Mouse (Mus musculus): Measurements from ENCODE around the gene Flcn.
"Not testable (repeated sequence)": the region's sequence is repeated elsewhere in the genome, so short reads cannot be mapped to it uniquely, and the experiment has no call there.

Gene Flcn

DNA sequence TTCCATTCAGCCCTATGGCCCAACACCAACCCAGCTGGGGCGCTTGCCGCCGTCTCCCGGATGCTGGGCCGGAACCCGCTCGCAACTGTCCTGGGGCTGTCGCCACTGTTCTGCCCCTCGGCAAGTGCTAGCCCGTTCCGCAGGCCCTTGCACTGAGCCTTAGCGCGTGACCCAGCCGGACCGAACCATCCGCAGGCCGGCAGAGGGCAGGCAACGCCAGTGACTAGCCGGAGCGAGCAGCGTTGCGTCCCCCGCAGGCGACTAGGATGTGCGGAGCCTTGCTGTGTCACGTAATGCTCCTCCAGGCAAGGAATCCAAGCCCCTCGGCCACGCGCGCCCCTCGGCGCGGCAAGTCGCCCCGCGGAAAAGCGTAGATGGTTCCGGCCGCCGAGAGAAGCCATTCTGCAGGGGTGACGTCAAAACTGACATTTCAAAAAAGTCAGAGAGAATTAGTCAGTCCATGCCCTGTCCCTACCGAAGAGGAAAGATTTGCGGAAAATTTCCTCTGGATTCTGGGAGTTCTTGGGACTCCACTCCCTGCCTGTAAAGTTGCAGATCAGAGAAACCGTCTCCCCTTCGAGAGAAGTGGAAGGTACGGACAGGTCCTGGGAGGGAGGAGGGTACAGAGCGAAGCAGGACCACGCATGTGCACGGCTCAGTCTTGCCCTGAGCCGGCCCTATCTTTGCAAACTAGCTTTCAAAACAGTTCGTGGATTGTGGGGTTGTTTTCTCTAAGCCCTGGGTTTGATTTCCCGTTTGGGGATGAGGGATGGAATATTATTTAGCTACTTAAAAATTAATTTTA lies at the start of gene Flcn:
Flcn (minus strand) TSS at position 347 of the 805 bp plus-strand sequence.
- peak; percentile 80 for DNase-seq (ENCODE audit: low read depth, low spot score)

GRCm38 (mm10) chr11:59852865-59853264 lies 43.0 kb upstream of the Flcn start:
- DNase-seq (ENCODE audit: low read depth, low spot score), result no peak

DNA sequence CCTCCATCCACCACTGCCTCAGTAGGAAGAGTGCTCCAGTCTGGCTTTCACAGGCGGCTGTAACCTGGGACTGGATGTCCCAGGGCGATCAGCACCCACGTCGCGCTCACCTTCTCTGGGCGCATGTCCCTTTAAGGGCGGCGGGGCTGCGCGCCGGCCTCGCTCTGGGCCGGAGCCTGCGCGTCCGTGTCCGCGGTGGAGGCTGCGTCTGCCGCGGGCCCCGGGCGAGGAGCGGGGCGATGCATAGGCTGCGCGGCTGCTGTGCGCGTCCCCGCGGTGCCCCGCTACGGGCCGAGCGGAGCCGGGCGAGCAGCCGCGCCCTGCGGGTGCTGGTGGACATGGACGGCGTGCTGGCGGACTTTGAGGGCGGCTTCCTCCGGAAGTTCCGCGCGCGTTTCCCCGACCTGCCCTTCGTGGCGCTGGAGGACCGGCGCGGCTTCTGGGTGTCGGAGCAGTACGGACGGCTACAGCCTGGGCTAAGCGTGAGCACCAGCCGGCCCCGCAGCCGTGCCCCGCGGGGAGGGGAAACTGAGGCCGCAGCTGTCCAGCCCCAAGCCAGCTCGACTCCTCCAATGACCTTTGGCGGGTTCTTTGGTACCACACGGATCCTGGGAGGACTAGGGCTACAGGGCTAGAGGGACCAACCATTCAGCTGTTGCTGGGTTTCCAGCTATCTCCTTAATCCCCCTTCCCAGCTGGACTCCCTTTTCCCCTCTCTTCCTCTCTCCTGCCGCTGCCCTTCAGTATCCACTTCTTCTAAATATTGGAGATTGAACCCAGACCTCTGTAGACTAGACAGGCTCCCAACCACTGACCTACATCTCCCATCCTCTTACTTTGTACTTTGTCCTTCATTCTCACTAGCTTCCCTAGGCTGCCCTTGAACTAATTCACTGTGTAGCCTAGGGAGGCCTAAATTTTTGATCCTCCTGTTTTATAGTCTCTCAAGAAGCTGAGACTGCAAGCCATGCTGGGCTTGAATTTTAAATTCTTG lies 38.4 kb upstream of the Flcn start:
- no peak for DNase-seq (ENCODE audit: low read depth, low spot score)

DNA sequence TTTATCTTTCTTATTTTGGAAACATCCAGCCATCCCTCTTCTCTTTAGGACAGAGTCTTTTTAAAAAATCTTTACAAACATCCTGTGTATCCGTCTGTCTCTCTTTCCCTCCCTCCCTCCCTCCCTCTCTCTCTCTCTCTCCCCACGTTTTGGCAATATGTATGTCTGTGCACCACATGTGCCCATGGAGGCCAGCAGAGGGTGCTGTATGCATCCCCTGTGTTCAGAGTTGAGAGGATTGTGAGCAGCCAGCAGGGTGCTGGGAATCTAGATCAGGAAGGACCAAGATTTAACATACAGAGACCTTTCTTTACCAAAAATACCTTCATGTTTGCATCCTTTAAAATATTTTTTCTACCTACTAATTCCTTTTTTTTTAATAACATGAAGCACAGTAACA lies 37.3 kb upstream of the Flcn start:
- DNase-seq (ENCODE audit: low read depth, low spot score), result peak; percentile 83

- no peak for DNase-seq (ENCODE audit: low read depth, low spot score)
These were observed 36.5 kb upstream of the Flcn start for GRCm38 (mm10) chr11:59846311-59846710.

- peak; percentile 97 for DNase-seq (ENCODE audit: low read depth, low spot score)
These were observed 29.8 kb upstream of the Flcn start, which contains the start of gene Cops3 for GRCm38 (mm10) chr11:59839459-59840126. TSS of gene Cops3 (minus strand) at chr11:59839838.

GRCm38 (mm10) chr11:59839008-59839458 lies 29.2 kb upstream of the Flcn start, which contains the start of gene Nt5m:
TSS of gene Nt5m (plus strand) at chr11:59839447.
- peak; percentile 82 for DNase-seq (ENCODE audit: low read depth, low spot score)

DNA sequence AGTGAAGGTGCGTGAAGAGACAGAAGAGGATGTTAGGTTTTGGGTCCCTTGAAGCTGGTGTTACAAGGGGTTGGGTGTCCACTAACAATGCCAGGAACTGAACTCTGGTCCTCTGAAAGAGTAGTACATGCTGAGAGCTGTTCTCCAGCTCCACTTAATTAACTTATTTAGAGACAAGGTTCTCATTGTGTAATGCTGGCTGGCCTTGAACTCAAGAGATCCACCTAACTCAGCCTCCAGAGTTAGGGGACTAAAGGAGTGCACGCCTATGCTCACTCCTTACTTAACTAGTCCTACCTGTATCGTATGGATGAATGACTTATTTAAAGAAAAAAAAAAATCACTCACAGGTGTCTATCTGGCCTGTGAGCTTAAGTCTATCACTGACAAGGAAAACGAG lies 28.6 kb upstream of the Flcn start:
- no peak for DNase-seq (ENCODE audit: low read depth, low spot score)

- not testable (repeated sequence) for DNase-seq (ENCODE audit: low read depth, low spot score)
These were observed 28.0 kb upstream of the Flcn start for GRCm38 (mm10) chr11:59837789-59838188.

GRCm38 (mm10) chr11:59821625-59822024 lies 11.8 kb upstream of the Flcn start:
- DNase-seq (ENCODE audit: low read depth, low spot score), result no peak

DNA sequence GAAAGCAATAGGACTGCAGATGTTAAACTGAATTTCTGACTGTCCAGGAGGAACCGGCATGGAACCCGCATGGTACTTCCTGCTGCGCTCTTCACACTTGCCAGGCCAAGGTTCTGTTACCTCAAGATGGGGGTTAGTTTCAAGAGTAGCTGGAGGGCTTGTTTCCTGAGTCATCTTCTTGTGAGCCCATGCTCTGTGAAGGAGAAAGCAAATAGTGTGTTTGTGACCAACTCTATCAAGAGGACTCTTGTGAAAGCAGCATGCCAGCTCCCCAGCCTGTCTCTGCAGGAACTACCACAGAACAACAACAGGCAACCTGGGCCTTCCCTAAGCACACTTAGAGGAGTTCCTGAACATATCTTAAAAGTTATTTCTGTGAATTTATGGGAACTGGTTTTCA lies 8.1 kb upstream of the Flcn start:
- DNase-seq (ENCODE audit: low read depth, low spot score), result no peak

DNA sequence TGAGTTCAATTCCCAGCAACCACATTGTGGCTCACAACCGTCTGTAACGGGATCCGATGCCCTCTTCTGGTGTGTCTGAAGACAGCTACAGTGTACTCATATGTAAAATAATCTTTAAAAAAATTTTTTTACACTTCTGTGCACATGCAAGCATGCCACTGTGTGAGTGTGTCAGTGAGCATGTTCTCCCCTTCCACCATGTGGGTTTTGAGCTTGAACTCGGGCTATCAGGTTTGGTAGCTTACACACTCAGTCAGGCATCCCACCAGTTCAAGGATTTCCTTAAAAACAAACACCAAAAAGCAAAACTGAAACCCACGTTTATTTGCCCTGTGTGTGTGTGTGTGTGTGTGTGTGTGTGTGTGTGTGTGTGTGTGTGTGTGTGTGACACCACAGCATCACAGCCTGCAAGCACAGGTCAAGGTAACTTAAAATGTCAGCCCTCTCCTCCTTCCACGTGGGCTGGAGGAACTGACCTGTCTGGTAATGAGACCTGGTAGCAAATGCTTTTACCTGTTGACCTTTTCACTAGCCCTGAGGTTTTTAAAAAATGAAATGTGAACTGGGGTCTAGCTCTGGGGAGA lies 5.8 kb upstream of the Flcn start:
- DNase-seq (ENCODE audit: low read depth, low spot score), result no peak

DNA sequence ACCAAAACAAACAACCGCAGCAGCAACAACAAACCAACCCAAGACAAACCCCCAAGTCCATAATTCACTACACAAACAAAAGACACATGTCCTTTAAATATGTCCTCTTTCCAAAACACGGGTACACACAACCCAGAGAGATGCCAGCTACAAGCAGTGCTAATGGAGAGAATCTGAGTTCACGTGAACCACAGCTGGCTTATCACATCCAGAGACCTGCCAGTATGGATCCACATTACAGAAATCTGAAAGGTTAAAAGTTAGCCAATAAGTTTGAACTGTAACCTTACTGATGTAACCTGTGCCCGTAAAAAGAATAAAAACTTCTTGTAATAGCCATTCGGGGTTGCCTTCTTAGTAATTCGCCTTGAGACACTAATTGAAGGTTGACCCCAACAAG lies 5.1 kb upstream of the Flcn start:
- no peak for DNase-seq (ENCODE audit: low read depth, low spot score)

- peak; percentile 53 for DNase-seq (ENCODE audit: low read depth, low spot score)
These were observed 4.5 kb upstream of the Flcn start for GRCm38 (mm10) chr11:59814311-59814710.

DNA sequence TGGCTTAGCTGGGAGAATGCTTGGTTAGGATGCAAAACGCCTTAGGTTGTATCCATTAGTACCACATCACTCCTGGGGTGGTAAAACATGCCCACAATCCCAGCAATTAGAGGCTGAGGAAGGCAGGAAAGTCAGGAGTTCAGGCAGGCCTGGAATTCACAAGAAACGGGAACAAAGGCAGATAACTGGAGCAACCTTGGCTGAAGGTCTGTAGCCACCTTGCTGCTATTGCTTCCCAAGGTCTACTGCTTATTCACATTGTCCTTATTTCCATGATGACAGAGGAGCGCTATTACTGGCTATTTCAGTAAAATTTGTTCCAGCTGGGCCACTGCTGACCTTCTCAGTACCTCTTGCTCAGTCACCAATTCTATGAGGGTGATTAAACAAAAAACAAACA lies 3.5 kb upstream of the Flcn start:
- DNase-seq (ENCODE audit: low read depth, low spot score), result no peak

DNA sequence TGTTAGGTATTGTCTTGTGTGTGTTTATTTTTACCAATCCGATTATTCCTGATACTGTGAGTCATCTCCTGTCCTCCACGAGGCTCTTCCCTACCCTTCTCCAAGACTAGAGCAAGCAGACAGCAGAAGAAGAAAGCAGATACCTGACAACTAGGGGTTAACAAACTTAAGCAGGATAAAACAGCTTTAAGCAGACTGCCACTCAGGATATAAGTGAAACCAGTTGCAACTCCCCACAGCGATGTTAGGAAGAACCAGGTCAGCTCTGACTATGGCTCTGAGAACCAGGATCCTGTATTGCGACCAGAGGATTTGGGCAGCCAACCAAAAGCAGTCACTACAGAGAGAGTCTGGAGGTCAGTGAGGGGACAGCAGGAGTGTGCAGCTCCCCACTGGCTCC lies 1.4 kb upstream of the Flcn start:
- no peak for DNase-seq (ENCODE audit: low read depth, low spot score)

GRCm38 (mm10) chr11:59810480-59811158 lies 803 bp upstream of the Flcn start:
- no peak for DNase-seq (ENCODE audit: low read depth, low spot score)

- DNase-seq (ENCODE audit: low read depth, low spot score), result no peak
These were observed 646 bp downstream of the Flcn start for GRCm38 (mm10) chr11:59809071-59809669.

DNA sequence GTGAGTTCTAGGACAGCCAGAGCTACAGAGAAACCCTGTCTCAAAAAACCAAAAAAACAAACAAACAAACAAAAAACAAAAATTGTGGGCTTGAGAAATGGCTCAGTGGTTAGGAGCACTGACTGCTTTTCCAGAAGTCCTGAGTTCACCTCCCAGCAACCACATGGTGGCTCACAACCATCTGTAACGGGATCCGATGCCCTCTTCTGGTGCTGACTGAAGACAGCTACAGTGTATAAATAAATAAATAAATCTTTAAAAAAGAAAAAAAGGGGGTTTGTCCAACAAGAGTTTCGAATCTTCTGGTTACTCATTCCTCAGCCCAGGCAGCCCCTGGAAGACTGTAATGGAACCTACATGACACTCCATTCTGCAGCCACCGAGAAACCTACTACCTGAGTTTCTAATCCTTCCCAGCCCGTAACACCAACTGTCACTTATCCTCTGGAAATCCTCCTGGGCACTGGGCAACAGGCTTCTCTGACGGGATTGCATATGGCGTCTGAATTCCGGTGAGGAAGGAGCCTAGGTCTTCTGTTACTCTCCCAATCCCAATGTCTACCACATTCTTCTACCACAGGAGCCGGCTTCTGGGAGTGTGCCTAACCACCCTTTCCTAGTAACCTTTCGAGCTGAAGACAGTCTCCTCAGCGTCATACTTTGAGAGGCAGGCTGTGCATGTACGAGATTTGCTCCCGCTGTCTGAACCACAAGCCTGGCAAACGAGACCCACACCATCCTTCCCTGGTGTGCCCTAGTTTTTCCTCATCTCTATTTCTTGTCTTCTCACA lies 1.5 kb downstream of the Flcn start:
- DNase-seq (ENCODE audit: low read depth, low spot score), result no peak
